8 mouse cellular contexts compared by ENCODE assay signal in the genomic region with DNA sequence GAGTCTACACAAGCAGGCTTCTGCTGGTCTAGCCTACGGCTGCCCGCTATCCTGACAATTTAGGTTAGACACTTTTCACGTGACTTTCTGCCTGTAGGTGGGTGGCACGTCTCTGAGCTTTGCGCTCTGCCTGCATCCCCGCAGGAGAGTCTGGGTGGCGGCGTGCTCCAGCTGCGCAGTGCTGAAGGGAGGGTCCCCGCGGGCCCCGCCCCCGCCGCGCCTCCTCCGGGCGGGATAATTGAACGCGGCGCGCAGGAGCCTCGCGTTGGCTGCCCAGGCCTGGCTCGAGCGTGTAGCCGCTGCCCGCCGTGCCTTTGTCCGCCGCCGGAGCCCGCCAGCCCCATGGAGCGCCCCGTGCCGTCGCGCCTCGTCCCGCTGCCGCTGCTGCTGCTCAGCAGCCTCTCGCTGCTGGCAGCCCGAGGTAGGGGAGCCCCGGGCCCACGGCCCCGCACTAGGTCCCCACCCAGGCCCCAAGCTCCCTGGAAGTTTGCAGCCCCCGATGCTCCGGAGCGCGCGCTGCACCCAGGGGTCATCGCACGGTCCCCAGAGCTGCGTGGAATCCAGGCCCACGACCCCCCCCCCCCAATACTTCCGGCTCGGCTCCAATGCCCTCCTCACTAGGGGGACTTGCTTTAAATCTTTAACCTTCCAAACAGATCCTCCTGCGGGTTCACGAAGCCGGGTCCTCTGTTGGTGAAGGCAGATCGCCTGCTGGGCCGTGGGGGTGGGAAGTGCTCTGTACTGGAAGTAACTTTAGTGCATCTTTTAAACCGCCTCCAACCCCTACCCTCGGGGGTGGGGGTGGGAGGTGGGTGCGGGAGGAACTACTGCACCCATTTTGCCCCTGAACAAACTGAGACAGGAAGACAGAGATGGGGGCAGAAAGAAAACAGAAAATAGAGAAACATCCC. TPM values are rescaled to one million over a fixed set of nuclear protein-coding genes. Genes with fewer than 3 reads are reported as not detected.
A peak's percentile ranks its signal among the peaks of the same experiment; 100 is the strongest.
DNase-seq lines count a peak whose midpoint lies in the region; ATAC-seq and TF ChIP-seq lines count a peak whose summit lies in the region.

A gene (plus strand): TSS at position 158 of the 911 bp plus-strand sequence.

- peak within 1 kb of the TSS; percentile 53 for H3K4me2 ChIP-seq in liver, embryonic 16.5 days (ENCODE audit: low read depth, low read length)

- no peak for TF ChIP-seq POLR2A in bone marrow macrophage, adult 2 months (IDR thresholded peaks at IDR 0.05; ENCODE audit: borderline replicate concordance, low read depth, low read length)
- TF ChIP-seq POLR2A in olfactory bulb, adult 2 months (IDR thresholded peaks at IDR 0.05; ENCODE audit: insufficient read depth, low read depth, low read length), result no peak

- peak within 1 kb of the TSS; percentile 19; the same call in 1 of the 2 replicates for H3K4me3 ChIP-seq in bone marrow macrophage, adult 2 months (ENCODE audit: insufficient read depth, low read length)
- H3K4me3 ChIP-seq in liver, embryonic 16.5 days (ENCODE audit: low read depth, low read length), result peak within 1 kb of the TSS; percentile 38
- peak within 1 kb of the TSS; percentile 54 for H3K4me3 ChIP-seq in olfactory bulb, adult 2 months (ENCODE audit: insufficient read depth, low read depth, low read length)

- H3K27me3 ChIP-seq in liver, embryonic 16.5 days (ENCODE audit: control insufficient read depth, insufficient read depth, low read depth, low read length), result peaks cover 2% of the 10 kb centered on the region

- no peak within 1 kb of the TSS for H3K9ac ChIP-seq in liver, embryonic 16.5 days (ENCODE audit: low read depth, low read length)

- H3K4me1 ChIP-seq in bone marrow macrophage, adult 2 months (ENCODE audit: control insufficient read depth, insufficient read depth, low read length), result no peaks in the 10 kb centered on the region
- no peaks in the 10 kb centered on the region for H3K4me1 ChIP-seq in liver, embryonic 16.5 days (ENCODE audit: control insufficient read depth, low read depth, low read length)
- peaks cover 26% of the 10 kb centered on the region for H3K4me1 ChIP-seq in olfactory bulb, adult 2 months (ENCODE audit: control insufficient read depth, insufficient read depth, low read length)

- peak; percentile 14 for DNase-seq in CD8-positive naive resting alpha-beta T cell, adult 2 months (ENCODE audit: low read depth in 2 of 2, low spot score in 2 of 2)
- peak; percentile 57 for DNase-seq in heart, postnatal 25 days (ENCODE audit: low spot score)
- peak; percentile 43 to 58 for DNase-seq in layer of hippocampus, adult 18-20 months (ENCODE audit: low spot score in 2 of 2)
- DNase-seq in thymus, postnatal 4 days, result peak; percentile 85

- 1% methylated on average over 64 of the region's 64 CpGs for WGBS in liver, embryonic 16.5 days (ENCODE audit: insufficient replicate concordance)
- 2% methylated on average over 64 of the region's 64 CpGs for WGBS in olfactory bulb, adult 2 months

- 0 out of 2 replicates have a peak, but pooled peaks cover 2% of the 10 kb centered on the region for H3K9me3 ChIP-seq in liver, embryonic 16.5 days (replicated peaks; ENCODE audit: control insufficient read depth, low read length)

- intact Hi-C loops in heart, postnatal 25 days (cut with DNase I), result loop anchor here (5.0 kb wide), 1 partner anchor 36 kb away; no protein-coding TSS in a partner anchor

- peak; percentile 84 for ATAC-seq in frontal cortex, adult (ENCODE audit: low TSS enrichment)
- peak; percentile 51; the same call in 1 of the 2 replicates for ATAC-seq in liver, embryonic 16.5 days (ENCODE audit: low read depth)

- no peaks in the 10 kb centered on the region for H3K36me3 ChIP-seq in liver, embryonic 16.5 days (ENCODE audit: control insufficient read depth, insufficient read depth)

- no peak for TF ChIP-seq CTCF in bone marrow macrophage, adult 2 months (IDR thresholded peaks at IDR 0.05; ENCODE audit: low read depth, low read length)
- no peak for TF ChIP-seq CTCF in olfactory bulb, adult 2 months (IDR thresholded peaks at IDR 0.05; ENCODE audit: insufficient read depth, low read depth, low read length)

- H3K27ac ChIP-seq in bone marrow macrophage, adult 2 months (ENCODE audit: insufficient read depth, low read depth, low read length), result no peak within 1 kb of the TSS
- no peak within 1 kb of the TSS for H3K27ac ChIP-seq in liver, embryonic 16.5 days (ENCODE audit: low read length)
- no peak within 1 kb of the TSS for H3K27ac ChIP-seq in olfactory bulb, adult 2 months (ENCODE audit: insufficient read depth, low read depth, low read length)

RNA-seq across cellular contexts. Expression of the gene that starts here (rescaled TPM):
- not detected in 2 replicates for polyA plus RNA-seq in bone marrow macrophage, adult 2 months (2012; ENCODE audit: insufficient read depth, insufficient read length, missing spikeins)
- total RNA-seq in heart, postnatal 25 days (2021), result 10 to 100 TPM; 94.1 to 94.2 TPM
- total RNA-seq in layer of hippocampus, adult 18-20 months (2021), result 10 to 100 TPM; 13.8 to 15.4 TPM
- 4.9 and 7.0 TPM in 2 replicates for polyA plus RNA-seq in liver, embryonic 16.5 days (2015; fragmentation: Nextera tagmentation; extraction: Ambion mirVana)
- polyA plus RNA-seq in olfactory bulb, adult 2 months (2012; ENCODE audit: insufficient read depth, insufficient read length, low replicate concordance, missing spikeins), result not detected in 2 replicates

Comparison
In these comparisons a context has a peak if more than half of its experiments do, and no peak if none do; other contexts are left out.
1. RNA of the gene that starts here (total RNA-seq): 94.1 to 94.2 TPM in heart, postnatal 25 days; 13.8 to 15.4 TPM in layer of hippocampus, adult 18-20 months; every median in the first group is over 4 times any median in the second.
2. DNase-seq: peak in every context shown above with its lines; median percentile 85 in thymus, postnatal 4 days; 57 in heart, postnatal 25 days; 50 in layer of hippocampus, adult 18-20 months; 14 in CD8-positive naive resting alpha-beta T cell, adult 2 months.
3. Peak in every context shown above with its lines, with median percentiles within 50 percentile points of each other: H3K4me3 ChIP-seq.